Mouse (Mus musculus) embryonic stem cell, embryonic (primary cell): ENCODE results near the gene Cln6.

ENCODE experiments used
- CTCF ChIA-PET, 4 experiments: fragments of 300-600 bp in 2 of 4; fragments of 350-600 bp in 2 of 4; sonication (Branson Sonifier 250); formaldehyde crosslinking; loops; one replicate each; lab custom pipeline; 2022; ENCODE audit warnings: inconsistent platforms in 2 of 4; lab: Charles Lee
- POLR2A ChIA-PET, 4 experiments: fragments of 300-600 bp in 2 of 4; fragments of 350-600 bp in 2 of 4; sonication (Branson Sonifier 250); formaldehyde crosslinking; loops; one replicate each; lab custom pipeline; 2022; ENCODE audit warnings: antibody characterized with exemption in 4 of 4, inconsistent platforms in 1 of 4; lab: Charles Lee

Gene Cln6

DNA sequence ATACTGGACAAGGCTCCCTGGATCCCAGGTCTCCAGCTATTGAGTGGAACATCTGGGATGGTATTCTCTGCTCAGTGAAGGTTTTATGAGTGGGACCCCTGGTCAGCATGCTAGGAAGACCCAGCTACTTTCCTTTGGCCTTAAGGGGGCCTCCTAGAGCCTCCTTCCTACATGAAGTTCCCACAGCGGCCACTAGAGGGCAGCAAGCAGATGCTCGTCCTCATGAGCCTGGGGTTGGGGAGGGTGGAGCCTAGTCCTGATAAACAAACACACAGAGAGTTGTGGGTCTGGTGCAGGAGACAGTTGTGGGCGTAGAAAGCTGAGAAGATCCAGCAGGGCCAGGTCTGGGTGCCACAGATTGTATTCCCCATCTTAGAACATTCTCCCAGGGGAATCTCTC, 9.1 kb downstream of the Cln6 start:
- ChIA-PET POLR2A (interaction anchor here (0.6 to 53.0 kb wide), 24 partner anchors 9 to 284 kb away, joined by 3 to 2072 read pairs (median 5); partner anchors contain the start of genes Calml4 (in 2 of the 4), Cln6 (in 2 of the 4) and Fem1b (in 2 of the 4)), CTCF (interaction anchor here (0.5 to 2.4 kb wide), 103 partner anchors 9 to 432 kb away, joined by 3 to 37 read pairs (median 4); partner anchors contain the start of genes Calml4 (in 2 of the 4), Cln6 (in 2 of the 4) and Fem1b (in 1 of the 4))

DNA sequence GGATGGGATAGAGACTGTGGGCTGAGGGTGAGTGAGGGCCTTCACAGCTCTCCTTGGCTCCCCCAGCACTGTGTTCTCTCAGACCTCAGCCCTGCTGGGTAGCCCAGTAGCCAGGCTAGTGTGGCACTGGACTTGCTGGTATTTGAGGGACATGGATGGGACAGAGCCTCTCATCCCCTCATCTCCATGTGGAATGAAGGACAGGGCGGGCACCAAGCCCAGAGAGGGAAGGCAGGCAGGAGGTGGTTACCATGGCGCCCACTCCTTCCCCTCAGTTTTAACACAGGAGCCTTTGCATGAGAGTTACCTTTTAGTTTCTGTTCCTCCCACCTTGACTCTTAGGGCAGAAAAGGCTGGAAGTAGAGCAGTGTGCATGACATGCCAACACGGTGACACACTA, 10.1 kb downstream of the Cln6 start:
- CTCF ChIA-PET, result interaction anchor here (0.7 to 2.4 kb wide), 17 partner anchors 8 to 276 kb away, joined by 3 to 24 read pairs (median 8); partner anchors contain the start of genes Calml4 (in 1 of the 4) and Fem1b (in 1 of the 4)

DNA sequence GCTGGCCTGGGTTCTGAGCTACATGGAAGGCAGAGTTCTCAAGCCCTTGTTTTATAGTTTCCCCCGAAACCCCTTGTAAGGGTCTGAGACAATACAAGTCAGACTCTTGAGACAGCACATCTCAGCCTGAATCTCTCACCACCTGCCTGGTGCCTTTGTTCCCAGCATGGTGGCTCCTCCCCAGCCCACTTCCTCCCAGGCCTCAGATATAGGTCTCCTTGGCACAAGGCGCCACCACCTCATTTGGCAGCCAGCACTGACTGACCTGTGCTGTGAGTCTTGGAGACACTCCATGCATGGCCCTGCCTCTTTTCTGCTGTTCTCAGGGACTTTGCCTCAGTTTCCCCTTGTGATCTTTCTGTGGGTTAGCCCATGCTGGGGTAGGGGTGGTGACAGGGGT, 13.0 kb downstream of the Cln6 start:
- CTCF ChIA-PET, result interaction anchor here (0.5 to 1.7 kb wide), 7 partner anchors 18 to 1866 kb away, joined by 4 to 10 read pairs (median 5); no protein-coding TSS in a partner anchor
- POLR2A ChIA-PET, result interaction anchor here in 3 of 4 experiments (0.7 to 1.8 kb wide), 9 partner anchors 8 to 272 kb away, joined by 3 to 8 read pairs (median 4); partner anchors contain the start of gene Cln6 (in 1 of the 3)

More for the DNA sequence above, 10.1 kb downstream of the Cln6 start:
- POLR2A ChIA-PET, result interaction anchor here in 2 of 4 experiments (1.0 to 53.0 kb wide), 6 partner anchors 10 to 132 kb away, joined by 3 to 2072 read pairs (median 8); partner anchors contain the start of genes Fem1b (in 2 of the 2) and Cln6 (in 1 of the 2)

DNA sequence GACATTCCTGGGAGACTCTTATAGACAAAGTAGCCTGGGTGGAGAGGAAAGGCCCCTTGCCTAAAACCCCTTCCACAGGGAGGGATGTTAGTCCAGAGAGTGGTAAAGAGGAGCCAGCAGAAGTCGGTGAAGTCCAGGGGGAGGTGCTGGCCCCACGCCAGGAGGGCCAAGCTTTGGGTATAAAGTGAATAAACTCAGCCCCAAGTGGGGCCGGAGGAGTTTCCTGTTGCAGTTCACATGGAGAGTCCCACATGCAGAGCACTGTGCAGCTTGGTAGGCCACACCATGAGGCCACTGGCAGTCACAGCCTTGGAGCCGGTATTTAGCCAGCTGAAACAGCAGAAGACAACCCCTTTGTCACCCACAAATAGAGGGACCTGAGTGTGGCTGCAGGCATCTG, 15.9 kb downstream of the Cln6 start:
- POLR2A ChIA-PET, result interaction anchor here in 1 of 4 experiments (0.6 to 1.6 kb wide), 3 partner anchors 17 to 44 kb away, joined by 3 to 5 read pairs (median 3); no protein-coding TSS in a partner anchor
- CTCF ChIA-PET, result no interaction called here

DNA sequence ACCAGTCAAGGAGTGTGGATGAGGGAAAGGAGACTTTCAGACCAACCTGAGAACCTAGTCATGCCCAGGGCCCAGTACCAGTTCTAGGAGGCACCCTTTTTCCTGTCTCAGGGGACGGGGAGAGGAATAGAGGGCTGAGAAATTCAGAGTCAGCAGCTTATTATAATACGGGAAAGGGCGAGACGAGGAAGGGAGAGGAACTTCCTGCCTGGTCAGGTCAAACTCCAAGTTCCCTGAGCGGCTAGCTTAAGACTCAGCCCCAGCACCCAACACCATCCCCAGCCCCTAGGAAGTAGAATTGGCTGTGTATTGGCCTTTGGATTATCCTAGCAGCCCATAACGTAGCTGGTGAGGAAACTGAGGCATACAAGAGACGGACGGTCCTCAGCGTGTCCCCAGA, 18.6 kb downstream of the Cln6 start:
- CTCF ChIA-PET, result interaction anchor here (0.5 to 3.4 kb wide), 11 partner anchors 9 to 1186 kb away, joined by 3 to 21 read pairs (median 4); no protein-coding TSS in a partner anchor
- POLR2A ChIA-PET, result interaction anchor here in 3 of 4 experiments (0.8 to 2.7 kb wide), 14 partner anchors 10 to 274 kb away, joined by 3 to 13 read pairs (median 4); partner anchors contain the start of genes Cln6 (in 1 of the 3) and Fem1b (in 1 of the 3)

DNA sequence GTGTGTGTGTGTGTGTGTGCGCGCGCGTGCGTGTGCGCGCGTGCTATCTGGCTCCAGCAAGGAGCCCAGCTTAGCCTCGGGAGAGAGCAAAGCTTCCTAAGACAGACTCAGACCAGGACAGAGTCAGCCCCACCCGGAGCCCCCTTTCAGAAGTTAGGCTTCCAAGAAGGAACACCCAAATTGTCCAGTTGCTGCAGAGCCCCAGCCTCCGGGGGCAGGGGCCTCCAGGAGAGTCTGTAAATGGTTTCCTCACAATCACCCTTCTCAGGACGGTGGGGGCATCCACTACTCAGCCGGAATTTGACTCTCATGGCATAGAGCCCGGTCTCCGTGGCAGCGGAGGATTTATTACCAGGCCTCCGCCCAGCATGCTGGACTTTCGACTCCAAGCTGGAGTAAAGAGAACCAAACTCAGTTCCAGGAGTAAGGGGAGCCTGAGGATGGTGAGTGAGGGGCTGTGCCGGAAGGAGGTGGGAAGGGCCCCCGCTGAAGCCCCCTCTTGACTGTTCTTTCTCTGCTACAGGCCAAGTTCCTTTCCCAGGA, 19.2 kb downstream of the Cln6 start, which contains the start of gene Calml4:
Gene Calml4 (plus strand): TSS at position 362 of the 543 bp plus-strand sequence.
- ChIA-PET CTCF (interaction anchor here (0.5 to 3.4 kb wide), 11 partner anchors 10 to 1185 kb away, joined by 3 to 21 read pairs (median 4); no protein-coding TSS in a partner anchor), POLR2A (interaction anchor here in 3 of 4 experiments (0.5 to 2.7 kb wide), 20 partner anchors 10 to 273 kb away, joined by 3 to 13 read pairs (median 4); partner anchors contain the start of genes Fem1b (in 2 of the 3) and Cln6 (in 1 of the 3))

DNA sequence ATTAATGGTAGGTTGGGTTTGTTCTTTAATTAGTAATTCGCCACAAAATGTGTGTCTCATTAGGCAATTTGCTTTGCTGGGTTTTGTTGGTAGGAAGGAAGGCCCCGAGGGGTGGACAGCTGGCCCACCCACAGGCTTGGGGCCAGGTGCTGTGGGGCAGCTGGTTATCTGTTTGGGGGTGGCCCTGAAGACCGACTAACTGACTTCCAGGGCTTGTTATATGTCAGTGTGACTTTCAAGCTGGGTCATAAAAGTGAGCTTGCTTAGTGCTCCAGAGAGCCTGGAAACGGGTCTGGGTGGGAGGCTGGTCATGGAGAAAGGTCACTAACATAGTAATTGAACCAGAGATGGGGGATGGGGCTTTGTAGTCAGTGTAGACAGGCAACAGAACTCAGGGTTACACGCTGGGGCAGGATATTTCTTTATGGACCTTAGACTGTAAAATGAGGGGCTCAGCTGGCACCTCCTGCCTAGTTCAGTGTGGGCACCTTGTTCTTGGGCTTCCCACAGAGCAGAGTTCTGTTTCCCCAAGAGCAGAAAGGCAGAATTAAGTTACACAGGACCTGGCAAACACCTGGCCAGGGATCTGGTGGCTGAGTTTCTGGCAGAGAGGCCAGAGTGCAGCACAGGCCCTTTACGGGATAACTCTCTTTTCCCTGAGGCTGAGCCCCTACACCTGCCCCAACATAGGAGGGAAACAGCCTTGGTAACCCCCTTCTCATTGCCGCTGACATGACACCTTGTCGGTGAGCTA, 19.9 kb downstream of the Cln6 start:
- POLR2A ChIA-PET, result interaction anchor here in 3 of 4 experiments (0.5 to 2.6 kb wide), 12 partner anchors 10 to 272 kb away, joined by 3 to 8 read pairs (median 4); partner anchors contain the start of gene Fem1b (in 2 of the 3)
- CTCF ChIA-PET, result interaction anchor here (0.6 to 3.4 kb wide), 7 partner anchors 10 to 266 kb away, joined by 3 to 21 read pairs (median 6); no protein-coding TSS in a partner anchor

DNA sequence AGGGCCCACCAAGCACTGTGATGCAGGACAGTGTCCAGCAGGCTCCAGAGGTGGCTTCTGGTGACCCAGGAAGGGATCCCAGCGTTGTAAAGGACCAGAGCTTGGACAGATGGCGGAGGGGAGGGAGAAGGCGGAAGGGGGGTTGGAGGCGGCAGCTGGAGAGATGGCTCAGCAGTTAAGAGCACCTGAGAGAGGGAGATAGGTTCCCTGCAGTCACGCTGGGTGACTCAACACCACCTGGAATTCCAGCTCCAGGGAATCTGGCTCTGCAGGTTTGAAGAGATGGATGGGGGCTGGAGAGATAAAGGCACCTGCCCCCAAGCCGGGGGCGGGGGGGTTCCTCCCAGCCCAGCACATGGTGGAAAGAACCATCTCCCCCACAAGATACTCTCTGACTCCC, 21.5 kb downstream of the Cln6 start:
- POLR2A ChIA-PET, result interaction anchor here in 3 of 4 experiments (0.7 to 2.1 kb wide), 8 partner anchors 8 to 112 kb away, joined by 3 to 21 read pairs (median 6); no protein-coding TSS in a partner anchor
- CTCF ChIA-PET, result interaction anchor here in 3 of 4 experiments (0.6 to 2.9 kb wide), 7 partner anchors 8 to 1116 kb away, joined by 3 to 16 read pairs (median 6); no protein-coding TSS in a partner anchor

DNA sequence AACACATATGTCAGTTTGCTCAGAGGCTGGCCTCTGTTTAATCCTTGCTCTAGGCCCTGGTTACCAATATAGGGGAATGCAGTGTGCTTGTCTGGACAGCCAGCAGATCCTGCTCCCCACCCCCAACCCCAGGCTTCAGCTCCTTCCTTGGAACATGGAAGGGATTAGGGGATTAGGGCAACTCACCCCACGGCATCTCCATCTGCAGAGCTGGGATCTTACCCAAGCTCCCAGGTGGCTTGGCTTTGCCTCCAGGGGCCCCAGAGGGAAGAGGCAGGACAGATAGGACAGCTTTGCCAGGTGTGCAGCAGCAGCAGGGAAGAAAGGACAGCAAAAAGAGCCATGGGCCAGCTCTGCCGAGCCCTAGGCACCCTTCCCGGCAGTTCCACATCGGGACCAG, 22.3 kb downstream of the Cln6 start:
- ChIA-PET POLR2A (interaction anchor here in 3 of 4 experiments (0.6 to 2.1 kb wide), 11 partner anchors 9 to 66 kb away, joined by 3 to 21 read pairs (median 5); partner anchors contain the start of gene Cln6 (in 1 of the 3)), CTCF (interaction anchor here in 3 of 4 experiments (1.0 to 2.9 kb wide), 6 partner anchors 11 to 263 kb away, joined by 3 to 16 read pairs (median 5); no protein-coding TSS in a partner anchor)

DNA sequence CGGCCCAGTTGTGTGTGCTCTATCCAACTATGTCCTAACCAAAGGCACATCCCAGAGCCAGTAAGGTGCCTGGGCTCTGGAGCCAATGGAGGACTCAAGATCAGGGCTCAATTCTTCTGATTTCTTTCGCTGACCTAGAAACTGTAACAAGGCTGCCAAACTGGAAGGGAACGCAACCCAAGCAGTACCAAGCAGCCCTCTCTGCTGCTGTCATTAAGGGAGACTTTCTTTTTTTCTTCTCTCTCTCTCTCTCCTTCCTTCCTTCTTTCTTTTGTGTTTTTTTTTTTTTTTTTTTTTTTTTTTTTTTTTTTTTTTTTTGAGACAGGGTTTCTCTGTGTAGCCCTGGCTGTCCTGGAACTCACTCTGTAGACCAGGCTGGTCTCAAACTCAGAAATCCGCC, 30.7 kb downstream of the Cln6 start:
- ChIA-PET CTCF (interaction anchor here in 1 of 4 experiments (1.6 kb wide), 1 partner anchor 22 kb away, joined by 4 read pairs; no protein-coding TSS in a partner anchor), POLR2A (interaction anchor here in 2 of 4 experiments (0.6 to 1.4 kb wide), 2 partner anchors 9 to 69 kb away, joined by 3 to 8 read pairs; no protein-coding TSS in a partner anchor)

DNA sequence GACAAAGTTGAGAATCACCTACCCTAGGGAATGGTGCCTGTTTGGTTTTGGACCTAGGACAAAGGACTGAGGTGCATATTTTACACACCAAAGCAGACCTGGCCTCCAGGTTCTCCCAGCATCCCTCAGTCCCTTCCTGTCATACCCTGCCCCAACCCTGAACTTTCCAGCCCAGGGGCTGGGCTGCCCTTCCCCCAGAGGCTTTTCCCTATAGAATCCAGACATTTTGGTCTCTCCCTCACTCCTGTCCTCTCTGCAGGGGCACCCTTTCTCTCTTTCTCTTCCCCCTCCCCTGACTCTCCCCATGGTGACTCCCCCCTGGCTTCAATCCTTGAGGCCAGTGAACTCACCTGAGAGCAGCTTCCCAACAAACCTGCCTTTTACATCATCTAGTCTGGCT, 32.1 kb downstream of the Cln6 start:
- ChIA-PET CTCF (interaction anchor here (0.5 to 3.4 kb wide), 10 partner anchors 10 to 253 kb away, joined by 3 to 15 read pairs (median 6); partner anchors contain the start of gene Calml4 (in 1 of the 4)), POLR2A (interaction anchor here in 3 of 4 experiments (0.5 to 3.5 kb wide), 27 partner anchors 10 to 748 kb away, joined by 3 to 21 read pairs (median 5); partner anchors contain the start of genes Calml4 (in 3 of the 3), Cln6 (in 2 of the 3), Fem1b (in 1 of the 3) and Glce (in 1 of the 3))

DNA sequence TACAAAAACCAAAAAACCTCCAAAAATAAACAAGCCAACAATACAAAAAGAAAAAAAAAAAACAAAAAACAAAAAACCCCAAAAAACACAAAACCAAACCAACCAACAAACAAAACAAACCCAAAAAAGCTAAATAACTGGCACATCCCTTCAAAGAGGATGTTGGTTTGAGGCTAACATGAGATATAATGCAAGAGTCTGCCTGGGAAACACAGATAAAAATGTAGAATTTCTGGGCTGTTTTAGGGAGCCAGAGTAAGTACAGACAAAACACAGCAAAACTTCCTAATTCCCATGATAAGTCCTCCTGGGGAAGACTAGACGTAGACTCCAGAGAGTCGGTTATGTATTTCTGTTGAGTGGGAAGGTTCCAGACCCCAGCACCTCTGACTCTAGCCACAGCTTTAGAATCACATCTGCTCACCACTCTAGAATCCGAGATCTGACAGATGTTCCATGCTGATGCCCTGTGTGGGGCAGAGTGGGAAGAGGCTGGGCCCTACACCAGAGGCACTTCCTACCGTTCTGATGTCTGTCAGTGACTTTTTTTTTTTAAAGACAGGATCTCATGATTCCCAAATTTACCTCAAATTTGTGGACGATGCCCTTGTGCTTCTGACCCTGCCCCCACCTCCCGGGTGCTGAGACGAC, 38.5 kb downstream of the Cln6 start:
- POLR2A ChIA-PET, result interaction anchor here in 1 of 4 experiments (1.1 to 1.4 kb wide), 2 partner anchors 11 to 39 kb away, joined by 3 to 4 read pairs; partner anchors contain the start of gene Cln6
- CTCF ChIA-PET, result interaction anchor here in 1 of 4 experiments (0.7 kb wide), 2 partner anchors 74 to 1430 kb away, joined by 3 read pairs; no protein-coding TSS in a partner anchor

DNA sequence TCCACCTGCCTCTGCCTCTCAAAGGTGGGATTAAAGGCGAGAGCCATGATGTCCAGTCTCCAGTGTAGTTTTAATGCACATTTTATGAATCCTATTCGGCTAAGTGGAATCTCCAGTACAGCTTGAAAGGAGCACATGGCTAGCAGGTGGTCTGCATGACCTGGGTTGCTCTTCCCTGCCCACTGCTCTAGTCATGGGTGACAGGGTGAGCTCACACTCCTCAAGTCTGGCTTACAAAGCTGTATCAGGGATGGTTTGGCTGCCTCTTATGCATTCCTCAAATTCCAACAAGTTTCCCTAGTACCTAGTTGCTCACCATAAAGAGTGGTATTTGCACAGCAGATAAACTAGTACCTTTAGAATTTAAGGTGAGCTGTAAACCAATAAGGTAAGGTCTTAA, 39.2 kb downstream of the Cln6 start:
- CTCF ChIA-PET, result no interaction called here

DNA sequence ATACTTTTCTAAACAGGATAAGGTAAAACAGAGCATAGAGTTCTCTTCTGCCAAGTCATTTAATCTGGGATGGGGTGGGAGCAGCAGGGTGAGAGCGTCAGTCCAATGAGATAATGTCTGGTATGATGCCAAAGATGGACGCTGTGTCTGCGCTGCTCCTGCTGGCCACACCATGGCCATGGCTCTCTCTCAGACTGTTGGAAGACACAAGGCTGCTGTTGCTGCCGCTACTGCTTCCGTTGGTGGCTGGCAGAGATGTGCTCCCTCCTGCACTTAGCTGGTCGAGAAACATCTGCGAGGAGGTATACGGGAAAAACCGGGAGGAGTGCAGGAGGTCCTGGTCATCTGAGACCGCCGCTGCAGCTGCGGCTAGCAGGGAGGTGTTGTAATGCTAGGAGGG, 43.3 kb downstream of the Cln6 start:
- ChIA-PET CTCF (interaction anchor here in 3 of 4 experiments (0.5 to 1.2 kb wide), 4 partner anchors 29 to 99 kb away, joined by 3 to 6 read pairs (median 4); no protein-coding TSS in a partner anchor), POLR2A (interaction anchor here in 3 of 4 experiments (0.6 to 2.6 kb wide), 7 partner anchors 11 to 91 kb away, joined by 3 to 11 read pairs (median 4); partner anchors contain the start of genes Calml4 (in 1 of the 3) and Cln6 (in 1 of the 3))

More for the DNA sequence above, 39.2 kb downstream of the Cln6 start:
- POLR2A ChIA-PET, result interaction anchor here in 1 of 4 experiments (0.7 kb wide), 1 partner anchor 24 kb away, joined by 3 read pairs; no protein-coding TSS in a partner anchor

DNA sequence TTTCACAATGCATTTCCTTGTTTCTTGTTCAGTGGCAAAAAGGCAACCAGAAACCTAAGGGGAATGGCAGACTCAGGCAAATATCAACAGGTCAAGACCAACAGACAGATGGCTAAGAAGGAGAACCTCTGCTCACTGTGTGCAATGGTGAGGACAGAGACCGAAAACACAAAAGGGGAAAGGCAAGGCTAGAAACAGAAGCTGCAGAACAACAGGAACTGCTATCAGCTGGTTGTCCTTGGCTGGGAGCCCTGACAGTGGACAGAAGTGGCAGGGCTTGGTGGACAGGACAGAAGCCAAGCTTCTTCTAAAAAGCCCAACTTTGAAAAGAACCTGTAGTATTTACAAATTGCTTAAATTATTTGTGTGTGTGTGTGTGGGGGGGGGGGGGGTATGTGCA, 55.9 kb downstream of the Cln6 start:
- POLR2A ChIA-PET, result interaction anchor here in 3 of 4 experiments (0.6 to 1.4 kb wide), 7 partner anchors 19 to 1580 kb away, joined by 3 to 12 read pairs (median 4); no protein-coding TSS in a partner anchor

More for the DNA sequence above, 55.9 kb downstream of the Cln6 start:
- CTCF ChIA-PET, result interaction anchor here in 3 of 4 experiments (0.6 to 1.5 kb wide), 6 partner anchors 49 to 1017 kb away, joined by 3 to 7 read pairs (median 4); no protein-coding TSS in a partner anchor
